Mouse (Mus musculus) midbrain, postnatal 0 days (tissue): ENCODE measurements around the gene Sult4a1. TPM values are rescaled to one million over a fixed set of nuclear protein-coding genes. Genes with fewer than 3 reads are reported as not detected.

Experiments used
- ATAC-seq: fragments of 200-750 bp; cut with Nextera tagmentation; 2 replicates; pipeline ENCODE4 v1.8.0; 2017; ENCODE audit warnings: moderate number of reproducible peaks, mild to moderate bottlenecking, moderate TSS enrichment, moderate library complexity; ENCODE audit not compliant: low FRiP score
- DNase-seq: peaks from one replicate; pipeline ENCODE4 v3.0.0-alpha.2; 2015; ENCODE audit warnings: low spot score
- H3K27ac ChIP-seq: fragments of 300-500 bp; sonication (generic); 2 replicates; pipeline ENCODE4 v1.5.1; 2014; ENCODE audit warnings: low read depth, mild to moderate bottlenecking, low read length, mixed read lengths
- H3K27me3 ChIP-seq: fragments of 300-500 bp; sonication (generic); 2 replicates; pipeline ENCODE4 v1.6.1; 2014; ENCODE audit warnings: low read length, control low read depth, mixed read lengths; ENCODE audit not compliant: insufficient read depth
- H3K36me3 ChIP-seq: fragments of 300-500 bp; sonication (generic); 2 replicates; pipeline ENCODE4 v1.6.1; 2014; ENCODE audit warnings: low read length, control low read depth, mixed read lengths; ENCODE audit not compliant: insufficient read depth
- H3K4me1 ChIP-seq: fragments of 300-500 bp; sonication (generic); 2 replicates; pipeline ENCODE4 v1.6.1; 2014; ENCODE audit warnings: mild to moderate bottlenecking, control low read depth, antibody characterized with exemption, low read length, mixed read lengths; ENCODE audit not compliant: insufficient read depth
- H3K4me2 ChIP-seq: fragments of 300-500 bp; sonication (generic); 2 replicates; pipeline ENCODE4 v1.6.1; 2014; ENCODE audit warnings: low read depth, mild to moderate bottlenecking, low read length, mixed read lengths; ENCODE audit not compliant: poor library complexity, severe bottlenecking
- H3K4me3 ChIP-seq: fragments of 300-500 bp; sonication (generic); 2 replicates; pipeline ENCODE4 v1.5.1; 2014; ENCODE audit warnings: low read depth, mild to moderate bottlenecking, low read length, moderate library complexity
- H3K9ac ChIP-seq: fragments of 300-500 bp; sonication (generic); replicated peaks from 2 replicates; pipeline ENCODE4 v1.6.1; 2014; ENCODE audit warnings: mild to moderate bottlenecking, low read length, moderate library complexity, mixed read lengths; ENCODE audit not compliant: poor library complexity, severe bottlenecking
- H3K9me3 ChIP-seq: fragments of 300-500 bp; sonication (generic); 2 replicates; pipeline ENCODE4 v1.6.1; 2016; ENCODE audit warnings: low read length, control low read depth
- CTCF ChIP-seq: IDR thresholded peaks from 2 replicates; pipeline ENCODE4 v1.5.1; 2016; ENCODE audit warnings: antibody characterized with exemption, mild to moderate bottlenecking
- WGBS: fragments of 180-500 bp; shearing (Covaris S2); extraction: QIAGEN DNeasy Blood & Tissue Kit; methylation state at CpG from one replicate; pipeline ENCODE4 v1.1.7; 2014; 5-methylcytosine and 5-hydroxymethylcytosine counted together
- polyA plus RNA-seq: library from polyadenylated mRNA; unstranded; fragments of >200 nt; fragmentation: Nextera tagmentation; extraction: Ambion mirVana; gene quantifications from 2 replicates; pipeline ENCODE4 v1.2.1, GENCODE M21; 2015
- total RNA-seq: library from RNA; depleted of rRNA; stranded (reverse); fragments of >200 nt; gene quantifications from 2 replicates; pipeline ENCODE4 v1.2.3, GENCODE M21; 2014

Gene Sult4a1
- total and polyA plus RNA-seq, 2 experiments from 2014 or later: 139 to 208 TPM

DNA sequence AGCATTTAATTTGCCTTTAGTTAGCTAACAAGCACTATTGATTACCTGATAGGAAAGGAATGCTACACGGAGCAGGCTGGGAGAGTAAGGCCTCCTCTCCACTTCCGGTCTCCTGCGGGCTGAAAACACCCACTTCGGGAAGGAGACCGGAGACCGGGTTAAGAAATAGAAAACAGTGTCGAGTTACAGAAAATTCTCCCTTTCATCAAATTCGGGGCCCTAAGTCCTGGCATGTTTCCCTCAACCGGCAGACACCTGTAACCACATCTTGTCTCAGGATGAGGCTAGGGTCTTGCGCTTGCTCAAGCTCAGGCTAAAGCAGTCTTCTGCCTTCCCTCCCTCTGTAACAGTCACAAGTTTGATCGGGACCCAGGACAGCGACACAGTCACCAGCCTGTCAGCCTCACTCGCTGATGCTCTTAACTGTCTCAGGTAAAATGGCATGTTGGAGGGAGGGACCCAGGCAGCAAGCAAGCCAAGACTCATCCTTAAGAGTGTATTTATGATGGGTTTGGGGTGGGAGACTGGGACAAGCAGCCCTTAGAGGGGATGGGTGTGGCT is 35.4 kb downstream of the Sult4a1 start:
- DNase-seq: no peak
- Histone ChIP-seq H3K27ac (no peak overlapping the region), H3K4me2 (peak overlapping the region; percentile 29), H3K9ac (no peak overlapping the region), H3K27me3 (no peaks in the 10 kb centered on the region; the same call in 1 of the 2 replicates), H3K36me3 (no peaks in the 10 kb centered on the region), H3K4me1 (no peaks in the 10 kb centered on the region; the same call in 1 of the 2 replicates), H3K4me3 (no peak overlapping the region), H3K9me3 (peaks cover 4% of the 10 kb centered on the region; the same call in 1 of the 2 replicates)
- no peak for TF ChIP-seq CTCF
- WGBS: 10% methylated on average over 13 of the region's 13 CpGs
- no peak for ATAC-seq

DNA sequence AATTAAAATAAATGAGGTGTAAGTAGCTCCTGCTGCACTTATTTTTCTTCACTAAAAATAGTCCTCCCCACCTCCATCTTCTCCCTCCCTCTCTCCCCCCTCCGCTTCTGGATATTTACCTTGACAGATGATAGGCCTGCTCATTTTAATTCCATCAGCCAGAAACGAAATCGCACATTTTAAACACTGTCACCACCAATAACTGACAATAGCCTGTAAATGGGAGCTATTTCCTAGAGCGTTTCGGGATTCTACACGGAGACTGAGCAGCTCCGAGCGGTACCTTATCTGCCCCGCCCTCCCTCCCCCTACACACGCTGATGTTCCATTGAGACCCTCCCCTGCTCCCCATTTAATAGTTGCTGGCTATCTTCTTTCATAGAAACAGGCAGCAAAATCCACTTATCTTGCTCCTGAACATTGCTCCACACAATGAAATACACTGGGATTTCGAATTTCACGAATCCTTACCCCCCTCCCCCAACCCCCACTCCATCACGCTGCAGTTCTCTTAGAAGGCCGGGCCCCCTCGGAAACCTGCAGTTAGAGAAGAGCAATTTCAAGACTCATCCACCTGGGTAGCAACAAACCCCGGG is 36.0 kb downstream of the Sult4a1 start:
- WGBS: 10% methylated on average over 16 of the region's 16 CpGs
- Histone ChIP-seq H3K4me3 (no peak overlapping the region), H3K9me3 (peaks cover 4% of the 10 kb centered on the region; the same call in 1 of the 2 replicates), H3K4me2 (peak overlapping the region; percentile 29), H3K27me3 (no peaks in the 10 kb centered on the region; the same call in 1 of the 2 replicates), H3K9ac (no peak overlapping the region), H3K27ac (no peak overlapping the region), H3K4me1 (no peaks in the 10 kb centered on the region; the same call in 1 of the 2 replicates), H3K36me3 (no peaks in the 10 kb centered on the region)
- no peak for TF ChIP-seq CTCF
- ATAC-seq (no peak), DNase-seq (peak; percentile 37)

DNA sequence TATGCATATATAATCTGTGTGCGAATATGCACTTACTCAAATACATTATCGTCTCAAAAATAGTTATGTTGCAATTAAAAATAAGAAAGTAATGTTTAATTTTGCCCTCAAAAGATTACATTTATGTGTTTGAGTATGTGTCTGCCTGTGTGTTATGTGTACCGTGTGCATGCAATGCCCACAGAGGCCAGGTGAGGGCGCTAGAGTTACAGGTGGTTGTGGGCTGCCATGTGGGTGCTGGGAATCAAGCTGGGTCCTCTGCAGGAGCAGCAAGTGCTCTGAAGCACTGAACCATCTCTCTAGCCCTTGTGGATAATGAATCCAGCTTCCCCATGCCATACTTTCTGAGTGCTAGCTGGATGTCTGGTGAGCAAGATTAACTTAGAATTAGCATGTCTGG is 39.9 kb downstream of the Sult4a1 start:
- no peak for ATAC-seq
- peak; percentile 61 for TF ChIP-seq CTCF
- Histone ChIP-seq H3K27ac (no peak overlapping the region), H3K27me3 (no peaks in the 10 kb centered on the region; the same call in 1 of the 2 replicates), H3K4me1 (no peaks in the 10 kb centered on the region; the same call in 1 of the 2 replicates), H3K36me3 (no peaks in the 10 kb centered on the region), H3K9ac (no peak overlapping the region), H3K4me3 (no peak overlapping the region), H3K9me3 (peaks cover 4% of the 10 kb centered on the region; the same call in 1 of the 2 replicates), H3K4me2 (peak overlapping the region; percentile 84; the same call in 1 of the 2 replicates)
- DNase-seq: no peak
- 69% methylated on average over 4 of the region's 4 CpGs for WGBS

DNA sequence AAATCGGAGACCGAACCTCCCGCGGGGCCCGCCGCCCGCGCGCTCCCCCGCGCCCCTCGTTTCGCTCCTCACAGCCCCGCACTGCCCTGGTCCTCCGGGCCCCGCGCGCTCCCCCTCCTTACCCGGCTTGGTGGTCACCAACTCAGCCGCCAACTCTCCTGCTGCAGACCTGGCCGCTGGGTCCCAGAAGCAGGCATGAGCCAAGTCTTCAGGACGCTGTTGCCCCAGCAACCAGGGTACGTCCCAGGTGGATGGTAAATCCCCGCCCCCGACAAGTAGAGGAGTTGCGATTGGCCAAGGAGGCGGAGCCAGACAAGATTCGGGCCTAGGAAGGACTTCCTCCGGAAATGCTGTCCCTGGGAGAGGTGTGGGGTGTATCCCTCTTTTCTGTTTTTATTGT is 40.4 kb downstream of the Sult4a1 start, which contains the start of gene Efcab6:
Gene Efcab6 (minus strand): TSS at position 240 of the 400 bp plus-strand sequence.
- H3K9ac ChIP-seq: peak within 1 kb of the TSS; percentile 37; the same call in 1 of the 2 replicates
- ATAC-seq (peak; percentile 60; the same call in 1 of the 2 replicates), DNase-seq (peak; percentile 83)
- no peaks in the 10 kb centered on the region for H3K36me3 ChIP-seq
- no peaks in the 10 kb centered on the region; the same call in 1 of the 2 replicates for H3K27me3 ChIP-seq
- peaks cover 4% of the 10 kb centered on the region; the same call in 1 of the 2 replicates for H3K9me3 ChIP-seq
- H3K4me2 ChIP-seq: peak within 1 kb of the TSS; percentile 84
- WGBS: 2% methylated on average over 29 of the region's 29 CpGs
- H3K4me3 ChIP-seq: peak within 1 kb of the TSS; percentile 42
- no peaks in the 10 kb centered on the region; the same call in 1 of the 2 replicates for H3K4me1 ChIP-seq
- H3K27ac ChIP-seq: no peak within 1 kb of the TSS
- TF ChIP-seq CTCF: no peak

DNA sequence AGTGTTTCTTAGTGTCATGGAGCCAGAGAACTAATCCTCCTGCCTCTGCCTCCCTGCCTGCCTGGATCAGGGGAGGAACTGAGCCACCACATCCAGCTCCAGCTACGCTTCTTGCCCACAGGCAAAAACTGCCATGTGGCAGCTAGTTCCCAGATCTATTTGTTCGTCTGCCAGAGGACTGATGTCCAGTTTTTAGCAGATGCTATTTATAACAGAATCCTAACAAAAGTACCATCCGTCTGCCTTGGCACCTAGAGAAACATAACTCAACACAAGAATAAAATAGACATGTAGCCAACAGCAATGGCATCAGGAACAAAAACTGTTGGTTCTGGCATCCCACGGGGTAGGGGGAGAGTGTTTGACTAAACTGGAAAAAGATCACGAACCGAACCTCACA is 46.7 kb downstream of the Sult4a1 start:
- Histone ChIP-seq H3K4me2 (no peak overlapping the region), H3K27me3 (peaks cover 8% of the 10 kb centered on the region), H3K4me3 (no peak overlapping the region), H3K27ac (no peak overlapping the region), H3K4me1 (no peaks in the 10 kb centered on the region), H3K9ac (no peak overlapping the region), H3K9me3 (no peaks in the 10 kb centered on the region), H3K36me3 (no peaks in the 10 kb centered on the region)
- TF ChIP-seq CTCF: no peak
- no peak for DNase-seq
- ATAC-seq: no peak
- WGBS: 77% methylated on average over 6 of the region's 6 CpGs

DNA sequence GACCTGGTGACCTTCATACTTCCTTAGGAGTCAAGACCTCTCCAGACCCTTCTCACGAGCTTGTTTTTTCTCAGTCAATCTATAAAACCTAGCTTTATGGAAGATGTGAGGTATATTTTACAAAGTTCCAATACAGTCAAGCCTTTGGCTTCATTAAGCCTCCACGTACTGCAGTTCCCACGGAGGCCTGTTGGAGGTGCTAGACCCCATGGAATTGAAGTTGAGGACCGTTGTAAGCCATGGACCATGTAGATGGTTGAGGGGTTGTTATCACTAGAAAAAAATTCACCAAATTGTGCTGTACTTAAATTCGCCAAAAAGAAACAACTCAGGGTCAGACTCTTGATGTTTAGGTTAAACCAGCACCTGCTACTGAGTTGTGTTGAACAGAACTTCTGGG is 49.5 kb downstream of the Sult4a1 start:
- ATAC-seq: no peak
- no peak overlapping the region for H3K27ac ChIP-seq
- no peak overlapping the region for H3K4me2 ChIP-seq
- peak; percentile 47 for TF ChIP-seq CTCF
- no peak overlapping the region for H3K4me3 ChIP-seq
- DNase-seq: no peak
- no peak overlapping the region for H3K9ac ChIP-seq
- no peaks in the 10 kb centered on the region for H3K9me3 ChIP-seq
- H3K4me1 ChIP-seq: no peaks in the 10 kb centered on the region
- H3K27me3 ChIP-seq: peaks cover 8% of the 10 kb centered on the region
- H3K36me3 ChIP-seq: no peaks in the 10 kb centered on the region
- WGBS: 70% methylated on average over 5 of the region's 5 CpGs
